Mouse (Mus musculus): ENCODE measurements around the gene Bcl6b.

The Bcl6b gene

DNA sequence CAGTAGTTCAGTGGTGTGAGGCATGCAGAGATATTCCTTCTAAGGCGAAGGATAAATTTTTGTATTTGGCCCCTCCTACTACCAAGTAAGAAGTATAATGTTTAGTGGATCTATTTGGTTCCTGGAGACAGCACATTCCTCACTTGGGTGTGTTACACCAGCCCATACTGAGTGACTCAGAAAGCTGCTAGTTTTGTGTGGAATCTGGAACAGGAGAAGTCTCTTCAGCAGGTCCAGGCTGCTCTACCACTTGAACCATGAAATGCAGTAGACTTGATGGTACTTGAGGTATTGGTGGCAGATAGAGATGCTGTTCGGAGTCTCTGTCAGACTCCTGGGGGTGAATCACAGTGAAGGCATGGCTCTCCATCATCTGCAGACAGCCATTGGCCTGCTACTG is 18.9 kb downstream of the Bcl6b start:
- DNase-seq = no peak

DNA sequence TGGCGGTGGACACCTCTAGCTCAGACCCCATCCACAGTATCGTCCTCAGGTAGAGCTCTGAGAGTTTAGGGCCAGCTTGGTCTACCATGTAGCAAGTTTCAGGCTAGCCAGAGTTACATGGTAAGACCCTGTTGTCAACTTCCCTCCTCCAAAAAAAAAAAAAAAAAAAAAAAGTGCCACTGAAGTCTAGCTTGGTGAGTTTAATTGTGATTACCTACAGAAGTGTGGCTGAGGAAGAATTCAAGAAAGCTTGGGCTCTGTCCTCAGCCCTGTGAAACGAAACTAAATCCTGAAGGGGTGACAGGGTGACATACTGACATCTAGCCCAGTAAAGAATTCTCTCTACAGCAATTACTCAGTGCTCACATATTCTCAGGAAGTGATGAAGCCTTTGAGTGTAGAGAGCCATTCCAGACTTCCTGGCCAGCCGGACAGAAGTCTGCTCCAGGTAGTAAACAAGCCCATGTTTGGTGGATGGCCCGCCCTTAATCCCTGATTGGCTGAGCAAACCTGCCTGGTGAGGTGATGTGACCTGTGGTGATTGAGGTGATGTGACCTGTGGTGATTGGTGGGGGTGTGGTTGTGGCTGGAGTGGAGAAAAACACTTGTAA is 20.7 kb downstream of the Bcl6b start:
- DNase-seq = no peak

DNA sequence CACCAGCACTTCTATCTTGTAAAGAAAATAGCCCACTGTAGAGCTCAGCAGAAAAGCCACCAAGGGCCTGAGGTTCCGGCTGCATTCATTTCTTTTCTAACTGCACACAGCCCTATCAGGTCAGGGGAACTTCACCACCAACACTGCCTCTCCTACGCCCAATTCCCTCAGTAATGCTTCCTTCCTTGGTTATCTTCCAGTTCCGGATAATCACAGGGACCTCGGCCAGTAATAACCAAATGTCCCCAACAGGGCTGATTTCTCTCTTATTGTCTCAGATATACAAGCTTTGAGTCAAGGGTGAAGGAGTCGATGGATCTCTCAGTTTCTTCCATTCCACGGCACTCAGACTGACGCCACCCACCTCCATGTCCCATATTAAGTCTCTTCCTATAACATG is 22.3 kb downstream of the Bcl6b start:
- no peak for DNase-seq

DNA sequence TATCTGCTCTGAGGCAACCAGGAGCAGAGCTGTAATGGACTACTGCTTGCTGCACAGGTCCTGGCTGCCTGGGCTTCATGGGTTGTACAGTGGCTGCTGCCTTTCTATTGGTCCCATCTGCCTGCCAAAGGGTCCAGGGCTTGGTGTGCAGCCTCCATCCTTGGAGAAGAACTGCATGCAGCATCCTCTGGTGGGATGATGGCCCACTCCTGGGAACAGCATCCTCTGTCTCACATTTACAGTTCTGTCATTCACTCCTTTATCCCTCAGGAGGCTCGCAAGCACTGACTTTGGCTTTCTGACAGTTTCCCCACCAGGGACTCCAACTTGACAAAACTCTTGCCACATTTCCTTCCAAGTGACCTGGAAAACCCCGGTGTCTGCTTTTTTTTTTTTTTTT is 22.8 kb downstream of the Bcl6b start:
- DNase-seq = no peak

DNA sequence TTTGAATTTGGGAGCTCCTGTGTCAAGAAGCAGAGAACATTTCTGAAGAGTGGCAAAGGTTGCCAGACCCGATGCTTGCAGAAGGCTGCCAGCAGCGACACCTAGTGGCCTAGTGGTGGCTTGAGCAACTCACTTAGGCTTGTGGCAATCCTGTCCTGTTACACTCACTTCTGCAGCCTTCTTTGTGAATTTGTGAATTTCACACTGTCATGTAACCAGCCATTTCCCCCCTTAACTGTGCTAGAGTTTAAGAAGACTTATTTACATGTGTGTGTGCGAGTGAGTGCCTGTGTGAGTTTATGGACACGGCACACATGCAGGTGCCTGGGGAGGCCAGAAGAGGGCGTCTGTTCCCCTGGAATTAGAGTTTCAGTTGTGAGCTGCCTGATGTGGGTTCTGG is 27.9 kb downstream of the Bcl6b start:
- DNase-seq = peak; percentile 93

DNA sequence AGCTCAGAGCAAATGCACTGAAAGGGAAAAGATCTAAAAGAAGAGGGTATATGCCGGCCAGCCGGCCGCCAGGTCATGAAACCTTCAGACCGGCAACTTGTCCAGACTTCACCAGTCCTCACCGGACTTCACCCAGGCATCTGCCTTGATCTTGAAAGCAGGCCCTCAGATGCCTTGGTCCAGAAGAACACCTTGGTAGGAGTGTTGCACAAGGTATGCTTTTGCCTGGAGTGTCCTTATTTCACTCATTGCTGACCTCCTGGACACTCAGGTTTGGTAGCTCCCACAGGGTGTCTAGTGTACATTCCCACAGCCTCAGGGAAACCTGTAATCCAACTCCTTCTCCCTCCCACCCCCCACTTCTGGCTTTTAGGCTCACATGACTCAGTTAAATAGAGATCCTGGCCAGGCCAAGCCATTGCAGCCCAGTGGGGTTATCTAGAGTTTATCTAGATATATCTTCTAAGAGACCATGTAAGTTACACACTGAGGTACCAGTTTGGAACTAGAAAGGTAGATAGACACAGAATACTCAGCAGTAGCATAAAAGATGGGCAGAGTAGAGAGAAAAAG is 29.5 kb downstream of the Bcl6b start:
- DNase-seq = no peak

DNA sequence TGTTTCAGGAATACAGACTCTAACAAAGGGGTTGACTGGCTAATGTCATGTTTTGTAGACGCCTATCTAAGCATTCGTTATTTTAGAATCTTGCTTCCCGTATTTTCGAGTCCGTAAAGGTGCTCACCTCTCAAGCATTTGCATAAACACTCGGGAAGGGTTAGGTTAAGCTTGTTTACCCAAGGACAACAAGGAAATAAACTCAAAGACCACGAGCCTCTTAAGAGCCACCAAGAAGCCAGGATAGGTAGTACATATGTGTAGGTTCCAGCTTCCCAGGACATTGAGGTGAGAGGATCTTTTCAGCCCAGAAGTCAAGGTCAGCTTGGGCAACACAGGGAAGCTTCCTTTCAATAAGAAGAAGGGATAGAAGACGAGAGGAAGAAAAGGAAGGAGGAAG is 30.5 kb downstream of the Bcl6b start:
- no peak for DNase-seq

DNA sequence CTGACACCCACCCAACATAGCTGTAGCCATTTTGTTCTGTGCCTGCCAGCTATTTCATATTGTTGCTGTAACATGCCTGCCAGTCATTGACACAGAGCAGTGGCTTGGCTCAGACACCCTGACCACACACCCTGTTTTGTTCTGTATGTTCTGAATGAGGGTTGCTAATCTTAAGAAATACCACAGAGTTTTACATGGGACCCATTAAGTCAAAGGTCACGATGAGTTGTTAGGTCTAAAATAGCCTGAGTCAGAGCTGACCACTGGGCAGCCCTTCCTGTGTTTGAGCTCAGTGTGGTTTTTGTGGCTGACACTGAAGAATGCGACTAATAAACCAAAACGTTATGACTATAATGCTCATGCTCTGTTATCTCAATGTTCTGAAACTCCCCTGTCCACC is 31.3 kb downstream of the Bcl6b start:
- no peak for DNase-seq

DNA sequence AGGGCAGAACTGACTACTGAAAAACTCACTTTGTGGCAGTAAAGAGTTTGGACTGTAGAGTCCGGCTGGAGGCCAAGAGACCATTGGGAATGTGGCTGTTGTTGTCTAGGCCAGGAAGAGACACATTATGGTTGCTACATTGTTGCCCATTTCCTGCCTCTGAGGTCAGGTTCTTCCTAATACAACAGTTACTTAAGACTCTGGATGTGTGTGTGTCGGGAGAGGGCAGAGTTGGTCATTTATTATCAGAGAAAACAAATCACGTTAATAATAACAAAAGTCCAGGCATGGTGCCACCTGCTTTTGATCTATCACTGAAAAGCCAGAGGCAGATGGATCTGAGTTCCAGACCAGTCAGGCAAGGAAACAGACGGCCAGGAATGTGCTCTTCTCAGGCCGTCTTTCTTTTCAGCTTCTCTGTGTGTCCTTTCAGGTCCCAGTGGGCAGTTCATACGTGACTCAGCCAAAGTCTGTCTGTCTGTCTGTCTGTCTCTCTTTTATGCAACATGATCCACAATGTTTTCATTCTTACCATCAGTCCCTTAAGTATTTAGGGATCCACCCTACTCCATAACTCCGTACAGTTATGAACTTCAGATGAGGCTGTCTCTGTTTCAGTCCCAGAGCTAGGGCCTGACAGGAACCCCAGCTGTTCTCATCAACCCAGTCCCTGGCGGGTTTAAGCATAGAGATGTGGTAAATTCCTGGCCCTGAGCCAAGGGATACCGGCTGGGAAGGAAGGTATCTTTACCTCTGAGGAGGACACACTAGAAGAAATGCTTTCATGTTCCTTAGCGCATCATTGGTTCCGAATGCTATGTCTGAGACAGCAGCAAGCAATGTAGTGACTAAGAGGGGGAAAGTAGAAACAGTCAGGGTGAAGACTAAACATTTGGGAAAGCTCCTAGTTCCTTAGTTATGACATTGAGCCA is 36.0 kb downstream of the Bcl6b start:
- no peak for DNase-seq

DNA sequence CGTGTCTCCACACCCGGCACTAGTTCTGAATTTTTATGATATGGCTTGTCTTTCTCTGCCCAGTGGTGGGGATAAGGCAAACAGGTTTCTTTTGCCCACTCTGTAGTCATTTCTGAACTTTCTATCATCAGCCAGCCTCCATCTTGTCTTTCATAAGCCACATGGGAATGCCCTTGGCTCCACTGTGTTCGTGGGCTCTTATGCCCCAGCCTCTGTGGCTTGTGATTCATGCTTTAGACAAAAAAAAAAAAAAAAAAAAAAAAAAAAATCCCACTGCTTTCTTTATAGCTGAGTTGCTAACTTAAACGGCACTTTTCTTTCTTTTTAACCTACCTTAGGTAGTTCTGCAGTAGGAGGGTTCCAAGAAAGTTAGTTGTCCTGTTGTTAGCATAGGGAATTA is 37.4 kb downstream of the Bcl6b start:
- DNase-seq = no peak

DNA sequence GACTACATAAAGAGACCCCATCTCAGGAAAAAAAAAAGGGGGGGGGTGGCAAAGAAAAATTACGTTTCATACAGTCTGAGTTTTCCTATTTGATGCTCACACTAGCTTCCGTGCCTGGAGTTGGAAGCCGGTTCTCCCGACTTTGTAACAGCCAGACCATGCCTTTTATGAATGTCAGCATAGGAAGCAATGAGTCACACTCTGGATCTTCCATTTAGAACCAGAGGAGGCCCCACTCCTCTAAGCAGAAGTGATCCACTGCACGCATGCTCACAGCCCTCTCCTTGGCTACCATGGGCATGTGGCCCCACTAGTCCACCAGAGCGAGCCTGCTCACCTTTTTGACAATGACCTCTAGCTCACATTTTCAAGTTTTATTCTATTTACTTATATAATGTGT is 38.4 kb downstream of the Bcl6b start:
- DNase-seq = no peak

DNA sequence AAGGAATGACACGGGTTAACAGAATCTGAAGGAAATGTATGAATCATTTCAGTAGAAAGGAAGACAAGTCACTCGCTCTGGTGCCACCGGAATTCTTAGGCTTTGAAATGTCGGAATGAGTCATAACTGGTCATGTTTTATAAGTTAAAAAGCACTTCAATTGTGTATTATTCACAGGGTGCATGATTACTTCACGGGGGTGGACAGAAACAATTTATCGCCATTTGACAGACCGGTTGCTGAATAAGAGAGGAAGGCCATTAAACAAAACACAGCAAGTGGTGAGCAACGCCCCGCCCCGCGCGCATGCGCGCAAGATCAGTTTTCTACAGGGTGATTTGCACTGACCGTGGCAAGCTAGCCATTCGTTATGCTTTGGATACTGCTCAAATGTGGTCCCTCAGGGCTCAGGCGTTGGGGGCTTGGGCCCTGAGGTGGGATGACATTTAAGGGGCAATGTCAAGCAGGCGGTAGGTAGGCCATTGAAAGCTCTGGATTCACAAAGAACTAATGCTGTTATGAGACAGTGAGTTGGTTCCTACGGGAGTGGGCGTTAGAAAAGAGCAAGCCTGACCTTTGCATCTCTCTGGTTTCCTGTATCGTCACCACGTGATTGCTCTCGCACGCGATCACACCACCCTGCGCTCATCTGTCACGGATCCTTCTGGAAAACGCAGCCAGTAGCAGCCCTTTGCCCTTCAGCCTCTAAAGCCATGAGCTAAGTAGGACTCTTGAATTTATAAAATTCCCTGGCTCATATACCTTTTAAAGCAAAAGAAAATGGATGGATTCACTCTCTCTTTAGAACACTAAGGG is 40.1 kb downstream of the Bcl6b start:
- DNase-seq = no peak

DNA sequence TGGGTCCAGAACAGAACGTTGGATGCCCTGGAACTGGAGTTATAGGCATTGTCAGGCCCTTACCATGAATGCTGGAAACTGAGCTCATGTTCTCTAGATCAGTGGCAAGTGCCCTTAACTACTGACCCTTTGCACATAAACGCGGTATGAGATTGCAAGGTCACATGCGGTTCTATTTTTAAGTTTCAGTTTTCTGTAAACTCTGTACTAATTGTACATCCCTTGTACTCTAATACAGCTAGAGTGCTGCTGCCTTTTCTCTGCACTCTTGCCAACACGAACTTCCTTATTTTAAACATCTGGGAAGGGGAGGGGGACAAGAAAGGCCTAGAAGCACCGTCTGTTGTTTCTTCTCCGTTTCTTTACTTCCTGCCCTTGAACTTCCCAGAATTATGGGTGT is 44.5 kb downstream of the Bcl6b start:
- DNase-seq = no peak

DNA sequence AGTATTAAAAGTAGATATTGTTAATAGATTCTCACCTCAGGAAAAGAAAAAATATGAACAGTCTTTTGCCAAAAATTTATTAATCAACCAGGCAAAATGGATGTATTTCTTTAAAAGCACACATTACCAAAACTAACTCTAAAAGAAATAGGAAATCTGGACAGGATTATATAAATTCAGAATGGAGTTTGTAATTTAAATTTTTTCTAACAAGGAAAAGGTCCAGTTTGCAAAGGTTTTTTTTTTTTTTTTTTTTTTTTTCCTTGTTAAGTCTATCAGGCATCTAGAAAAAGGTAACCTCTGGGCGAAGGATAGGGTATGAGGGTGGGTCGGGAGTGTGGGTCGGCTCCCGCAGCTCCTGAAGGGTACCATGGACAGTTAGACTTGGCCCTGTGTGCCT is 49.1 kb downstream of the Bcl6b start:
- no peak for DNase-seq

DNA sequence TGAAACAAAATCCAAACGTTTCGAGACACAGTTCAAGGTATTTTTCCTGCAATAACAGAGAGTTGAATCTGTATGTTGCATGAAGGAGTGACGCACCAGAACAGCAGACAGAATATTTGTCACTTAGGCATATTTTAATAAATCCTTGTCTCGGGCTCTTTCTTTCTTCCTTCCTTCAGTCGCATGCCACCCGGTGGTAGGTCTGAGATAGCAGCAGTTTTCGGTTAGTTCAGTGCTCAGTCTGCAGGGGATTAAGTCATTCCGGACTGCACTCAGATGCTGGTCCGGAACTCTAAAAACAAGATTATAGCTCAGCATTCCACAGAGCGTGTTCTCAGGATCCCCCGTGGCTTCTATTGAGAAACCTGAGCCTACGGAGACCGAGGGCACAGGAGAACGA is 50.2 kb downstream of the Bcl6b start:
- DNase-seq = peak; percentile 53

DNA sequence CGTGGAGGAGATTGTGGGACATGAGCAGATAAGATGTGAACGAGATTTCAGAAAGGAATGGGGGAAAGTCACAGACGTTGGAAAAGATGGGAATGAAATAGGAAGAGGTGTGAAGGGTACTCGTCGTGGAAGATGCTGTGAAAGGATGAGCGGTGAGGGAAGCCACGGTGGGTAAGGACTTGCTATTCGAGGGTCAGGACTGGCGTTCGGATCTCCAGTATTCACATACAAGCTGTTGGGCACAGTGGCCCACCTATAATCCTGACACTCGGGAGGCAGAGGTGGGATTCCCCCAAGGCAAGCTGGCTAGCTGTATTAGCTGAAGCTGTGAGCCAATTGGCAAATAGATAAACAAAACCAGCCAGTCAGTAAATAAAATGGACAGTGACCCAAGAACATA is 50.8 kb downstream of the Bcl6b start:
- no peak for DNase-seq

DNA sequence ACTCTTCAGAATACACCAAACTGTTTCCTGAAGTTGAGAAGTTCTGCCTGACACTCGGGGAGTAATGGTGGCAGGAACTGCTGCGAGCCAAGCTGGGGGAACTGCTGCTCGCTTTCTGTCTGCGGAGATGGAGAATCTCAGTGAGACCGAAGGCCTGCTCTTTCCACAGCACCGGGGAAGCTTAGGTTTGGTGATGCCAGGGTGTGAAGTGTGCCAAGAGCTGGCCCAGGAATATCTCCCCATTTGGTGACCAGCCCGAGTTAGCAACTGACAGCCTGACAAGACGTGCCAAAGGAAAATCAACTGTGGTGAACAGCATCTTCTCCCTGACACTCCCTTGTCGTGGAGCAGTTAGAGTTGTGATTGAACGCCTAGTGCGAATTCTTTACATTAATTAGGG is 51.3 kb downstream of the Bcl6b start:
- no peak for DNase-seq

DNA sequence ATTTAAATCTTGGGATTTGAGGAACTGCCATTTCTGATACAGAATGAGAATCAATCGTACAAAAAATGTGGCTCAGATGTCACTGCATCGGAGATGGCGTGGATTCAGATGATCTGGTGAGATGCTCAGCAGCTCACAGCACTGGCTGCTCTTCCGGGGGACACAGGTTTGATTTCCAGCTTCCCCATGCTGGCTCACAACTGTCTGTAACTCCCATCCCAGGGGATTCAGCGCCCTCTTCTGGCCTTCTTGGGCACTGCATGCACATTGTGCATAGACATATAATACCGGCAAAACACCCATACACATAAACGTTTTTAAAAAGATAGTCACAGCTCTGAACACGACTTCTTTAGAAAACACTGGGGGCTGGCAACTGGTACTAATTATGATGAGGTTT is 52.0 kb downstream of the Bcl6b start:
- DNase-seq = peak; percentile 62

DNA sequence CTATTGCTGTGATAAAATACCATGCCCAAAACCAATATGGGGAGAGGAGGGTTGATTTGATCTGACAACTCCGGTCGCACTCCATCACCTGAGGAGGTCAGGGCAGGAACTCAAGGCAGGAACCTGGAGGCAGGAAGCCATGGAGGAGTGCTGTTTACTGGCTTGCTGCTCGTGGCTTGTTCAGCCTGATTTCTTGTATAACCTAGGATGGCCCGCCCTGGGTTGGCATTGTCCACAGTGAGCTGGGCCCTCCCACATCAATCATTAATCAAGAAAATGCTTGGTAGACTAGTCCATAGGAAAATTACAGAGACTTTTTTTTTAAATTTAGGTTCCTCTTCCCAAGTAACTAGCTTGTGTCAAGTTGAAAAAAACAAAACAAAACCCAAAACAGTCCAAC is 55.1 kb downstream of the Bcl6b start:
- DNase-seq = no peak
